Mouse (Mus musculus): ENCODE data around the gene Mta2. TPM values are rescaled to one million over a fixed set of nuclear protein-coding genes. Genes with fewer than 3 reads are reported as not detected.

Mta2 gene
- total RNA-seq, 1 experiment from 2014 or later = 104 TPM

GRCm38 (mm10) chr19:8929224-8930088, 12.2 kb upstream of the Mta2 start, which contains the start of the genes Rom1 and Eml3:
Gene Rom1, minus strand, starts transcription at chr19:8929356.
Gene Eml3, plus strand, starts transcription at chr19:8929552.
- peak; percentile 90 for DNase-seq

- no peak for DNase-seq
These were observed 11.6 kb upstream of the Mta2 start for GRCm38 (mm10) chr19:8930117-8930516.

GRCm38 (mm10) chr19:8930771-8931170, 10.9 kb upstream of the Mta2 start:
- no peak for DNase-seq

- no peak for DNase-seq
These were observed 4.9 kb upstream of the Mta2 start for GRCm38 (mm10) chr19:8936736-8937135.

GRCm38 (mm10) chr19:8940526-8941133, 1.0 kb upstream of the Mta2 start:
- DNase-seq = no peak

- no peak for DNase-seq
These were observed 550 bp upstream of the Mta2 start for GRCm38 (mm10) chr19:8941136-8941514.

GRCm38 (mm10) chr19:8942276-8942964, 745 bp downstream of the Mta2 start:
- peak; percentile 59 for DNase-seq

- no peak for DNase-seq
These were observed 1.4 kb downstream of the Mta2 start for GRCm38 (mm10) chr19:8943047-8943446.

- no peak for DNase-seq
These were observed 2.4 kb downstream of the Mta2 start for GRCm38 (mm10) chr19:8944062-8944461.

GRCm38 (mm10) chr19:8944750-8945149, 3.1 kb downstream of the Mta2 start:
- DNase-seq = peak; percentile 76

GRCm38 (mm10) chr19:8945251-8945650, 3.6 kb downstream of the Mta2 start:
- DNase-seq = no peak

GRCm38 (mm10) chr19:8946929-8947328, 5.3 kb downstream of the Mta2 start:
- DNase-seq = no peak

GRCm38 (mm10) chr19:8950190-8950589, 8.5 kb downstream of the Mta2 start:
- no peak for DNase-seq

GRCm38 (mm10) chr19:8952241-8952640, 10.6 kb downstream of the Mta2 start:
- DNase-seq = no peak

GRCm38 (mm10) chr19:8953135-8954039, 11.7 kb downstream of the Mta2 start, which contains the start of gene Tut1:
Gene Tut1, plus strand, starts transcription at chr19:8953847.
- peak; percentile 78 for DNase-seq

GRCm38 (mm10) chr19:8954171-8954570, 12.5 kb downstream of the Mta2 start:
- no peak for DNase-seq

- no peak for DNase-seq
These were observed 20.6 kb downstream of the Mta2 start for GRCm38 (mm10) chr19:8962256-8962655.

GRCm38 (mm10) chr19:8965075-8965474, 23.4 kb downstream of the Mta2 start:
- DNase-seq = no peak

GRCm38 (mm10) chr19:8965771-8966170, 24.1 kb downstream of the Mta2 start:
- peak; percentile 22 for DNase-seq

GRCm38 (mm10) chr19:8966198-8966589, 24.5 kb downstream of the Mta2 start:
- no peak for DNase-seq

- peak; percentile 97 for DNase-seq
These were observed 25.1 kb downstream of the Mta2 start, which contains the start of gene Eef1g for GRCm38 (mm10) chr19:8966590-8967372. Gene Eef1g, plus strand, starts transcription at chr19:8967041.
